Mouse (Mus musculus) G1E (cell line): Measurements from ENCODE around the gene Smg6.

ENCODE experiments used
- CTCF ChIP-seq: IDR thresholded peaks from 2 replicates; pipeline ENCODE4 v1.5.1; 2012; ENCODE audit warnings: low read depth, low read length, inconsistent platforms, mixed read lengths
- GATA2 ChIP-seq: IDR thresholded peaks from 2 replicates; pipeline ENCODE4 v1.6.1; 2012; ENCODE audit warnings: low read depth, low read length, inconsistent platforms, borderline replicate concordance
- TAL1 ChIP-seq: conservative IDR thresholded peaks from 2 replicates; pipeline ENCODE4 v1.6.1; 2012; ENCODE audit warnings: low read depth, low read length, inconsistent platforms, mixed read lengths

DNA sequence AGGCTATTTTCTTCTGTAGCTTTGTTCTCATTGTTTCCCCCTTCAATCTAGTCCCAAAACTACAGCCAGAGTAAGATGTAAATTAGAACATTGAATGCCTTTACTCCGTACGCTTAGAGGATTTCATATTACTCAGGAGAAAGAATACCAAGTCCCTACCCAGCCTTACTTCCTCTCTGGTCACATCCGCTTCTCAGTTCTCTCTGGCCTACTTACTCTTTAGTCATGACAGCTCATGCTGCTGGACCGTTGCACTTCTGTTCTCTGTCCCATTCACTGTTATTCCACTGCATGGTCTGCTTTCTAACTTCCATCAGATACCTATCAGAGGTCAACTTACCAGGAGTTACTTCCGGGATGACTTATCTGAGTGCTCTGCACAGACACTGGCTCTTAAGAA lies 181.0 kb downstream of the Smg6 start:
- TF ChIP-seq CTCF (no peak), GATA2 (no peak), TAL1 (no peak)
